Mouse (Mus musculus): ENCODE measurements at regions not wholly inside any gene's neighbourhood (a gene's known extent, or its start where the extent isn't known, plus 50 kb on each side); places are given as distances from the start of the nearest gene placed in this dataset.
A peak's percentile ranks its signal among the peaks of the same experiment; 100 is the strongest.

DNA sequence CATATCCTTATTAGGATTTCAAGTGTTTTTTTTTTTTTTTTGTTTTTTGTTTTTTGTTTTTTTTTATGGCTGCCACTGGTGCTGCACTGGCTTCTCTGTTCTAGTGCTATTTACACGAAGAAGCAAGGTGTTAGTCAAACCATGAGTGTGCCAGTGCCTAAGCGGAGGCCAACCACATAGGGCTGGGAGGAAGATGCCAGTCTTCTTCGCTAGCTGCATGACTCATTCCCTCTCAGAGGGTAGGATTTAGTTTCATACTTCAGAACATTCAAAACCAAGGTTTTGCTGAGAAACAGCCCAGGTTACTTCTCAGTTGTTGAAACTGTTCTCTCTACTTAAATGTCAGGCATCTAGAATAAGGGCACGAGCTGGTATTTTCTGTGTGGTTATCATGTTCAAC, 72.6 kb downstream of the Icos start:
- DNase-seq (ENCODE audit: low spot score) (no peak), ATAC-seq (ENCODE audit: low FRiP score) (no peak)
- H3K9ac ChIP-seq (replicated peaks; ENCODE audit: low read length, poor library complexity, severe bottlenecking), result no peak overlapping the region
- 89% methylated on average over 4 of the region's 4 CpGs for WGBS
- TF ChIP-seq CTCF (IDR thresholded peaks at IDR 0.05), result no peak
- no peaks in the 10 kb centered on the region for H3K4me1 ChIP-seq (ENCODE audit: insufficient read depth, low read length)
- H3K27me3 ChIP-seq (ENCODE audit: insufficient read depth, low read length), result no peaks in the 10 kb centered on the region
- no peak overlapping the region for H3K4me3 ChIP-seq (ENCODE audit: low read depth, low read length)
- no peak overlapping the region for H3K4me2 ChIP-seq (ENCODE audit: low read depth, low read length, poor library complexity, severe bottlenecking)
- no peaks in the 10 kb centered on the region for H3K36me3 ChIP-seq (ENCODE audit: insufficient read depth, low read length)
- no peak overlapping the region for H3K27ac ChIP-seq (ENCODE audit: low read depth, low read length)
- no peaks in the 10 kb centered on the region for H3K9me3 ChIP-seq (ENCODE audit: low read length)

DNA sequence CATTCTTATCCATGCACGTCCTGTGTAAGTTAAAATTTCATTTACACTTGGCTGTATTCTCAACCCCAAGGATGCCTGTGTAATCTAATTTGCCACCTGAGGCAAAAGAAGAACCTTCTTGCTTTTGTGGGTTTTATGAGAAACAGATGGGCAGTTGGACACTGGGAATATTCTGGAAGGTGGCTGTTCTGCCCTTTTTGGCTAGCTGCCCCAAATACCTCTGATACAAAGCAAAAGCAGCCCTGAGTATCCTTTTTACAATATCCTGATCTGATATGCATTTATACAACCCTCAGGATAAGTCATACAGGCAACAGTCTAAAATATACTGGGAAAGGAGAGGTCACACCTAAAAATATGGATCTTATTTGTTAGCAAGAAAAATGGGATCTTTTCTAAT, 75.9 kb downstream of the Icos start:
- DNase-seq (ENCODE audit: low spot score), result no peak
- H3K4me1 ChIP-seq (ENCODE audit: insufficient read depth, low read length), result no peaks in the 10 kb centered on the region

DNA sequence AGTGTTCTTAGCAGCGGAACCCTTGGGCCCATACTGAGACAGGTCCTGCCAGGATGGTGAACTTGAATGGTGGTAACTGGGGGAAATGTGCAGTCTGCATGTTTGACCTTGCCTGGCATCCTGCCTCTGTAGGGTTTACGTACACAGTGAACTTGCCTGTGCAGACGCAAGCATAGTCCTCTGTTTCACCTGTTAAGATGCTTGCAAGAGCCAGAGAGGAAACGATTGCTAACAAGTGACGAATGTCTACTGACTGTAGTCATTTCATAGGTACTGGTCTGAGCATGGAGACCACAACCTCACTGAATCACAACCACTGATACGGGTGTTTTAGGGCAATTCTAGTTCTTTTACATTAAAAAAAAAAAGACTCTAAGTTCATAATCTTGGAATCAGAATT, 76.7 kb downstream of the Icos start:
- no peak for ATAC-seq (ENCODE audit: low FRiP score)
- H3K36me3 ChIP-seq (ENCODE audit: insufficient read depth, low read length), result no peaks in the 10 kb centered on the region
- H3K4me2 ChIP-seq (ENCODE audit: low read depth, low read length, poor library complexity, severe bottlenecking), result no peak overlapping the region
- H3K4me1 ChIP-seq (ENCODE audit: insufficient read depth, low read length), result no peaks in the 10 kb centered on the region
- H3K9me3 ChIP-seq (ENCODE audit: low read length), result no peaks in the 10 kb centered on the region
- 95% methylated on average over 6 of the region's 6 CpGs for WGBS
- no peak overlapping the region for H3K9ac ChIP-seq (replicated peaks; ENCODE audit: low read length, poor library complexity, severe bottlenecking)
- no peak overlapping the region for H3K27ac ChIP-seq (ENCODE audit: low read depth, low read length)
- H3K27me3 ChIP-seq (ENCODE audit: insufficient read depth, low read length), result no peaks in the 10 kb centered on the region
- no peak for TF ChIP-seq CTCF (IDR thresholded peaks at IDR 0.05)
- no peak overlapping the region for H3K4me3 ChIP-seq (ENCODE audit: low read depth, low read length)
- DNase-seq (ENCODE audit: low spot score), result no peak

More for the DNA sequence above, 75.9 kb downstream of the Icos start:
- H3K4me3 ChIP-seq (ENCODE audit: low read depth, low read length), result no peak overlapping the region
- TF ChIP-seq CTCF (IDR thresholded peaks at IDR 0.05), result no peak
- no peaks in the 10 kb centered on the region for H3K27me3 ChIP-seq (ENCODE audit: insufficient read depth, low read length)
- no peak overlapping the region for H3K9ac ChIP-seq (replicated peaks; ENCODE audit: low read length, poor library complexity, severe bottlenecking)
- H3K27ac ChIP-seq (ENCODE audit: low read depth, low read length), result no peak overlapping the region
- no peak overlapping the region for H3K4me2 ChIP-seq (ENCODE audit: low read depth, low read length, poor library complexity, severe bottlenecking)
- ATAC-seq (ENCODE audit: low FRiP score), result no peak
- WGBS, result 57% methylated on average over 1 of the region's 1 CpGs
- no peaks in the 10 kb centered on the region for H3K9me3 ChIP-seq (ENCODE audit: low read length)
- no peaks in the 10 kb centered on the region for H3K36me3 ChIP-seq (ENCODE audit: insufficient read depth, low read length)

DNA sequence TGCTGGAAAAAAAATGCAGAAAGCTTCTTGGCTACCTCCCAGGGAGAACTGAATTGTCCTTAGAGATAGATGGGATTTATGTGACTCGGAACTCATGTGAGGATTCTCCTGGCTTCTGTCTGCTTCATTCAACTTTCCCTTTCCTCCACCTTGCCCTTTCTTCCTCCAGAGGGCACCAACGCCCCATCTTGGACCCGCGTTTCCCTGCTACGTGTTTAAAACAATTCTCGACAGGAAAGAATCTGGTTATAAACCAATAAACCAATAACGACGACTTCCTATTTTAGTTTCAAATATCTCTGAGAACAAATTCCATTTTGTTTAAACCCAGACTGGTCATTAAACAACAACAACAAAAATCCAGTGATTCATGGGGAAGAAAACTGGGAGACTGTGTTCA, 77.4 kb downstream of the Icos start:
- WGBS, result 5% methylated on average over 8 of the region's 8 CpGs
- TF ChIP-seq CTCF (IDR thresholded peaks at IDR 0.05), result peak; percentile 94
- no peak for ATAC-seq (ENCODE audit: low FRiP score)
- DNase-seq (ENCODE audit: low spot score), result peak; percentile 73
- no peaks in the 10 kb centered on the region for H3K4me1 ChIP-seq (ENCODE audit: insufficient read depth, low read length)
- peak overlapping the region; percentile 4; the same call in 1 of the 2 replicates for H3K4me2 ChIP-seq (ENCODE audit: low read depth, low read length, poor library complexity, severe bottlenecking)
- no peak overlapping the region for H3K9ac ChIP-seq (replicated peaks; ENCODE audit: low read length, poor library complexity, severe bottlenecking)
- no peak overlapping the region for H3K27ac ChIP-seq (ENCODE audit: low read depth, low read length)
- no peaks in the 10 kb centered on the region for H3K27me3 ChIP-seq (ENCODE audit: insufficient read depth, low read length)
- H3K4me3 ChIP-seq (ENCODE audit: low read depth, low read length), result no peak overlapping the region
- H3K9me3 ChIP-seq (ENCODE audit: low read length), result no peaks in the 10 kb centered on the region
- H3K36me3 ChIP-seq (ENCODE audit: insufficient read depth, low read length), result no peaks in the 10 kb centered on the region

DNA sequence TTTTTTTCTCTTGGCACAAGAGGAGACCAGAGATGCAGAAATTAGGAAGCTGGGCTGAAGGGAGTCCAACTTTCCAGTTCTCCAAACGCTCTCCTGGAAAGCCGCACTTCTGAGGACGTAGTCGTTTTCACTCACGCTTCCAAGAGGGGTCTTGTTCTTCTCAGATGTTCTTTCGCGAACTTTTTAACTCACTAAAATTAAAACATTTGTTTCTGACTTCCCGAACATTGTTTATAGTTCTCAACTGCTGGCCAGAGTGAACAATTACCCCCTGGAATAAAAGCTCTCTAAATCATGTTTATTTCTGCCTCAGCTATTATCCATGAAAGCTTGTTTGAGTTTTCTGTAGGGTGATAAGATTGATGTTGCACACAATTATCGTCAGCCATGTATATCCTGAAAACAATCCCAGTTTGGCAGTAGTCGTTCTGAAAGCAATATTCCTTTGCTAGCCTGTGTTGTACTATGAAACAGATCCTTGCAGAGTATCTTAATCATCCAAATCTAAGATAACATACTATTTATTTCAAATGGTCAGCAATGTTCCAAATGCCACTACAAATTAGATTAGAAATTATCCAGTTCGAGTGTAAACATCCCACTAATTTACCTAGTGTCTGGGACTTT, 82.3 kb downstream of the Icos start:
- no peak for TF ChIP-seq CTCF (IDR thresholded peaks at IDR 0.05)
- Histone ChIP-seq H3K4me3 (ENCODE audit: low read depth, low read length) (no peak overlapping the region), H3K36me3 (ENCODE audit: insufficient read depth, low read length) (no peaks in the 10 kb centered on the region), H3K4me1 (ENCODE audit: insufficient read depth, low read length) (no peaks in the 10 kb centered on the region), H3K4me2 (ENCODE audit: low read depth, low read length, poor library complexity, severe bottlenecking) (no peak overlapping the region), H3K9ac (replicated peaks; ENCODE audit: low read length, poor library complexity, severe bottlenecking) (no peak overlapping the region), H3K27me3 (ENCODE audit: insufficient read depth, low read length) (no peaks in the 10 kb centered on the region), H3K9me3 (ENCODE audit: low read length) (no peaks in the 10 kb centered on the region), H3K27ac (ENCODE audit: low read depth, low read length) (no peak overlapping the region)
- DNase-seq (ENCODE audit: low spot score), result no peak
- no peak for ATAC-seq (ENCODE audit: low FRiP score)
- WGBS, result 82% methylated on average over 11 of the region's 11 CpGs

DNA sequence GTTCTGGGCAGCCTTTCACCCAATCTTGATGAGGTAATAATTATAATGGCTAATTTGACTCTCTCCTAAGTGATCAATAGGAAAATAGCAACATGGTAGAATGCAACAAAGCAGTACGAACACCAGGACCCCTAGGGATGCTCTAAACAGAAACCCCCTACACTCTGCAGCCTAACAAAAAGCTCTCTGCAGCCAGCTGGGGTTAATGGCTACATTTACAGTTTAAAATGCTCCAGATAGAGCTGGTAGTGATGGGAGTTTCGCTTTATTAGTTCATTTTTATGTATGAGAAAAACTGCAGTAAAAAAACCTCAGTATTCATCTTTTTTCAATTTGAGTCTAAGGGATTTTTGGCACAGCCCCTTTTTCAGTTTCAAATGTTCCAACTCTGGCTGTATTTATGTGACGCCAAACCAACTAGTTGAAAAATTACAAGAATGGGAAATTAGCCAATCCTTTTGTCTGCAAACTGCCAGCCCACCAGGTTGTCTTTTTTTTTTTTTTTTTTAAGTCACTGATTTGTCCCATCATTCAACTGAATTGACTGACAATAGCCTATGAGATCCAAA, 84.2 kb downstream of the Icos start:
- Histone ChIP-seq H3K27me3 (ENCODE audit: insufficient read depth, low read length) (no peaks in the 10 kb centered on the region), H3K4me1 (ENCODE audit: insufficient read depth, low read length) (no peaks in the 10 kb centered on the region), H3K4me2 (ENCODE audit: low read depth, low read length, poor library complexity, severe bottlenecking) (no peak overlapping the region), H3K9ac (replicated peaks; ENCODE audit: low read length, poor library complexity, severe bottlenecking) (no peak overlapping the region), H3K9me3 (ENCODE audit: low read length) (no peaks in the 10 kb centered on the region), H3K4me3 (ENCODE audit: low read depth, low read length) (no peak overlapping the region), H3K27ac (ENCODE audit: low read depth, low read length) (no peak overlapping the region), H3K36me3 (ENCODE audit: insufficient read depth, low read length) (no peaks in the 10 kb centered on the region)
- TF ChIP-seq CTCF (IDR thresholded peaks at IDR 0.05), result no peak
- no peak for ATAC-seq (ENCODE audit: low FRiP score)
- DNase-seq (ENCODE audit: low spot score), result no peak
- 48% methylated on average over 3 of the region's 3 CpGs for WGBS
